Mouse (Mus musculus) kidney, postnatal 14 days (tissue): ENCODE data around the gene Jmjd7.

Experiments
- DNase-seq: peaks from one replicate; pipeline ENCODE4 v3.0.0; 2022; ENCODE audit warnings: mixed read lengths

Jmjd7 gene

DNA sequence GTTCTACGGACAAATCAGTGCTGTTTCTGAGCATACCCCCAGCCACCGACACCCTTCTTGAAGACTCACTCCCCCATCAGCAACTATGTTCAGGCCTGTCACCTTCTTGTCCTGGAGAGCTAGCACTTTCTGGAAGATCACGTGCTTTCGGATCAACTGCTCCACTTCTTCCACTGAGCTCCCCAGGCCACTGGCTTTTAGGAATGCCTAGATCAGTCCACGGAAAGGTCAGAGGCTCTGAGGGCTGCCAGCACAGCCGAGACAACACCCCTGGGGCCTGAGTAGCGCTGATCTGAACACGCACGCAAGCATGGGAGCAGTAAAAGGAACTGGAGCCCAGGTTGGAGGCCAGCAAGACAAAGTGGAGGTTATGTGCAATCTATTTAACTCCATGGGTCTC, 33.4 kb downstream of the Jmjd7 start:
- DNase-seq: peak; percentile 41

DNA sequence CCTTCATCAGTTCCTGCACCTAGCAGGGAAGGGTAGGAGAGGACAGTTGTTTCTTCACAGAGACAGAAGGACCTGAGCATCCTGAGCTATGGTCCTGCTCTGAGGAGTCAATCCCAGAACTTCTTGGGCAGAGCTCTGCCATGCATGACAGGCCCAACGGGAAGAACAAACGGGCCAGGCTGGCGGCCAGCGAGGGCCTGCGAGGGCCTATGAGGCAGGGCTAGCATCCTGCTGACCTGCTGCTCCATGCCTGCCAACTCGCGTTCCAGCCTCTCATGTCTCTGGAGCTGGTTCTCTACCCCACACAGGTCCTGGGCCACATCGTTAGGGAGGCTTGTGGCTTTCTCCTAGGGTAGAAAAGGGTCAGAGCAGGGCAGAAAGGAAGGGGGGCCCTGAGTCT, 35.0 kb downstream of the Jmjd7 start:
- no peak for DNase-seq

DNA sequence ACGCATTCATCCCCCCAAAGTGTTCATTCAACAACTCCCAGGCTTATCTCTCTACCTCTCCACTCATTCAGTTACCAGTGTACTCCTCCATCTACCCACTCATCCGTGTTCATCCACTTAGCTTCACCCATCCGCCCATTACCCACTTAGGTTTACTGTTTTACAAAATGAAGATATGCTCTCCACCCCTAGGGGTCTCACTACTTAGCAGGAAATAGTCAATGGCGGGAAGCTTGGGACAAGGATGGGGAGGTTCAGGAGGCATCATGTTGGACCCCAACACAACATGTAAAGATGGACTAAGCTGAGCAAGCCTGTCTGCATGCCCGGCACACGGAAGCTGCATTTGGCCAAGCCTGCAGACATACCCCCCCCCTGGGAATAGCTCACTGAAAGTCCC, 37.4 kb downstream of the Jmjd7 start:
- no peak for DNase-seq

DNA sequence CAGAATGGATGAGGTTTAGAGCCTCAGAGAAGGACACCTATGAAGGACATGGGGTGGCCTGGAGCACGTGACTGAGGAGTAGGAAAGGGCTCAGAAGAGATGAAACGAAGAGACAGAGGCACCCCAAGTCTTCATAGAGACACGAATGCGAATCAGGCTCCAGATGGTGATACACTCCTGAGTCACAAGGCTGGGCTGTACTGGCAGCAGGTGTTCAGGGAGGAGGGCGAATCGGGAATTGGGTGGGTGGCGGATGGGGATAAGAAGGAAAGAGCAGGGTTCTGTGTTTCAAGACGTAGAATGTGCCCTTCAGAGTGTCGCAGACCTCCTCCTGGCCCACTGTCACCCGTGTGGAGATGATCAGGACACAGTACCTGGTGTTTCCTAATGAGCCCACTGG, 38.0 kb downstream of the Jmjd7 start:
- no peak for DNase-seq

DNA sequence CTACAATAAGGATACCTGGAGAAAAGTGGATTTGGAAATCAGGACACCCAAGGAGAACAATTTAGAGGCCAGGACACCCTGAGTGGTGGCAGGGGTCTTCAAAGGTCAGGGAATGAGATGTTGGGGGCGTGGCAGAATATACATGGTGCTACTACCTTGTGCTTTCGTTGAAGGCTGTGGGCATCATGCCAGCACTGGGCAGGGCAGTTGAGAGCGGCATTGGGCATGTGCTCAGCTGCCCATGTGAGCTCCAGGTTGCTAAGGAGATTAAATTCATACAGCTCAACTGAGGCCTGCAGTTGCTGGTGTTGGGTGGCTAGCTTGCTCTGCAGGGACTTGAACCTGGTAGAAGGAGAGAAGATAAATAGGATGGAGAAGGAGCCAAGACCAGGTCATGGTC, 38.9 kb downstream of the Jmjd7 start:
- DNase-seq: no peak

DNA sequence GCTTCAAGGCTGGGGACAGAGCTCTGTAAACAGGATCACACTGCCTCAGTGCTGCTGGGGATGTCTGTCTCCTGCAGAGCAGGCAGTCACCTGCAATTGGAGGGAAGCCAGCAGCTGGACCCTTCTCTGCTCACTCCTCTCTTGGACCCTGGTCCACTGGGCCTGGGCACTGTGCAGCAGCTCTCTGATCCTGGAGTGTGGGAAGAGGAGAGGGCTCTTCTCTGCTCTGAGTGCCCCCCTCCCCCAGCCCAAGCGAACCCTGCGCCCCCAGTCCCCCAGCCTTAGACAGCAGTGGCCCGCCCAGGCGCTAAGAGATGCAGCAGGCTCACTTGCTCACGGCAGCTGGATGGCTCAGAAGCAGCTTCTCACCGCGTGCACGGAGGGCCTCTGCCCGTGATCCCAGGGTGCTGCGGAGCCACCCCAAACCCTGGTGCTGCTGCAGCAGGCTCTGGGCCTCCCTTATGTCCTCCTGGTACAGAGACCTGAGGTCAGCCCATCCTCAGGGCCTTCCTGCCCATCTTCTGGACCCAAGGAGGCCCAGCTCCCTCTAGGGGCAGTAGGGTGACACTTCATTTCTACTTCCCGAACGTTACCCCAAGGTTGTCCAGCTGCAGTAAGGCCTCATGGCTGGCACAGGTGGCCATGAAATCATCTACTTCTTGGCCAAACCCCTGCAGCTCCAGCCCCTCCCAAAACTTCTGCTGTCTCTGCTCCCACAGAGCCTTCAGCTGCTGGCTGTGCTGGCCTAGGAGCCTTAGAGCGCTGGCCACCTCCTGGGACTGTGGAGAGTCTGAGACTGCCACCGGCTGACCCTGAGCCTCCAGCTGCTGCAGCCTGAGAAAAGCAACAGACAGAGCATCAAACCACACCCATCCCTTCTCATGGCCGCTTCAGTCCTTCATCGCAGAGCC, 41.5 kb downstream of the Jmjd7 start:
- DNase-seq: peak; percentile 57

DNA sequence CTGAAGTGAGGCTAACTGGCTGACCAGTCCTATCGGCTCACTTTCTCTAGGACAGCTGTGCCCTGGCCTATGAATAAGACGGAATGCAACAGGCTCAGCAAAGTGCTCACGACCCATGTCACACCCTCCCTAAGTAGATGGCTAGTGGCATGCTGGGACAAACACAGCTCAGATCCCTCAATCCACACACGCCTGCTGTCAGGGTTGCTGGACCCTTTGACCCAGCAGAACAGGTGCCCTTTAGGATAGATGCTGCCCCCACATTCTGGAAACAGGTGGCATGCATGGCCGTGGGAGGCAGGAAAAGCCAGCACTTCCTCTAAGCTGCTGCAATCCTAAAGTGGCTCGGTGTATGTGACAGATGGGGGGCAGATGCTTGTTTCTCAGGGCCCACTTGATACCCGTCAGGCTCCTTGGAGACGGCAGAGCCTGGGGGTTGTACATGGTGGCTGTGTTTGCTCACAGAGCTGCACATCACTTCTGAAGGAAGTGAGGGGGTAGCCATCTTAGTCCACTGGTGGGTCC, 42.2 kb downstream of the Jmjd7 start:
- DNase-seq: no peak

DNA sequence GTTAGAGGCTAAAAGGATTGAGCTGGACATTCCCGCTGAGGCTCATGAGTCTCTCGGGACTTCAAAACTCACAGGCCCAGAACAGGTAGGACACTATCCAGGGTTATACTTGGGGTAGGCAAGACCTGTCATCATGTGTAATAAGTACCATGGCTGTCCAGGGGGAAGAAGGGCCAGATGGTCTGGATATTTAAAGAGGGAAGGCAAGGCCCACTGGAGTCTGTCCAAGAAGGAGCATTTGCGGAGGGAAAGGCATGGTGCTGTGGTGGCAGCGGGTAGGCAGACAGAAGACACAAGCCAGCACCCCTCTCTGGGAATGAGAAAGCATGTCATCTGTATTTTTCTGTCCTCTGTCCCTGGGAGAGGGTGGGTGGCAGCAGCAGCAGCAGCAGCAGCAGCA, 46.8 kb downstream of the Jmjd7 start:
- DNase-seq: no peak

DNA sequence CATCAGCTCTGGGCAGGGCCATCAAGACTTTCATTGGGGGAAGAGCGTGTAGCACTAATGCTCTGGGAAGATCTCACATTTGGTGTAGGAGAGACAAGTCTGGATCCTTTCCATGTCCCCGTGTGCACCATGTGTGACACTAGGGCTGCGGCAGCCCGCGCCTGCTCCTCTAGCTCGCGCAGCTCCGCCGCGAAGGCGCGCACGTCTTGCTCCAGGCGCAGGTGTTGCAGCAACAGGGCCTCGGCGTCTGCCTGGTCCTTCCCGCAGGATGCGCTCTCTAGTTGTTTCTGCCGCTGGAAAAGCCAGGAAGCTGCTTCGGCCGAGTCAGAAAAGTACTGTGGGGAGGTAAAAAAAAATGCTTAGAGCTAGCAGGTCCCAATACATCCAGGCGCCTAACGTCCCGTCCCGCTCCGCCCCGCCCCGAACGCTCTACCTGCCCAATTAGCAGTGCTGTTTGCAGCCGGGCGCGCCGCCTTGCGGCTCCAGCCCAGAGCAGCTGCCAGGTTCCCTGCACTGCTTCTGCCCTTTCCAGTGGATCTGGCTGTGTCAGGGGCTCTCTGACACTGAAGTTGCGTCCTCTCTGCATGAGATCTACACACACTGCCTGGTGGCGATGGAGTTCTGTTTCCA, 48.9 kb downstream of the Jmjd7 start:
- peak; percentile 73 for DNase-seq
